Mouse (Mus musculus): ENCODE results near the gene Bpifb5. TPM values are rescaled to one million over a fixed set of nuclear protein-coding genes. Genes with fewer than 3 reads are reported as not detected.
"Not testable (repeated sequence)": the region's sequence is repeated elsewhere in the genome, so short reads cannot be mapped to it uniquely, and the experiment has no call there.

Gene Bpifb5
- total RNA-seq, 2 experiments from 2014 or later = 0.23 TPM

DNA sequence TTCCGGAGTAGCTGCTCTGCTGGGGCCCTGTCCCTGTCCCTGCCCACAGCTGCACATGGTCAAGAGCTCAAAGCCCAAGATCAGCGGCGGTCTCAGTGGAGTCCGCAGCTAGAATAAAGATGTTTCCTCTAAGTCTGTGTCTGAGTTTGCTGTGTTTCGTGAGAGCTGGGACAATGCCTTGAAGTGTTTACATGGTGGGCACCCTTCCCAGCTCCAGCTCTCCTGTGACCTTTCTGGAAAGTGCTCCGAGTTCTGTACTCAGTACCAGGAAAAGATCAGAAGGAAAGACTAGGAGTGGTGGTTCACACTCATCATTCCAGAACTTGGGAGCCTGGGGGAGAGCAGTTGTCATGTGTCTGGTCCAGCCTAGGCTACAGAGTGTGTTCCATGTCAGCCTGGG, 17.2 kb downstream of the Bpifb5 start:
- DNase-seq = no peak

GRCm38 (mm10) chr2:154242726-154243125, 19.2 kb downstream of the Bpifb5 start:
- DNase-seq = not testable (repeated sequence)

GRCm38 (mm10) chr2:154243356-154244036, 20.0 kb downstream of the Bpifb5 start:
- DNase-seq = no peak

- no peak for DNase-seq
Observed at GRCm38 (mm10) chr2:154245322-154245721, 21.8 kb downstream of the Bpifb5 start.

DNA sequence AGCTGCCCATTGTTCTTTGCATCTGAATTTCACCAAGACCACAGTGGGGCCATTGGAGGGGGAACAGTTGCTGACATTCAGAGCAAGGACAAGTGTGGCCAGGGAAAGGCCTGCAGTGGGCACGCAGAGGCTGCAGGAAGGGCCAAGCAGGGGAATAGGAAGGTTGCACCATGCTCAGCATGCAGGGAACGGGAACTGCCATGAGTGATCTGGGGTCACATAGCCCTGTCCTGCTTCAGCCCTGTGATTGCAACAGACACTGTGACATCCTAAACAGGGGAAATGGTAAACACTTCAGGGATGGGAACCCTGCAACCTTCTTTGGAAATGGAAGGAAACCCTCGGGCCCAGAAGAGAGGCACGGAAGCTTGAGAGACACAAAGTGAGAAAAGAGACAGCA, 31.7 kb downstream of the Bpifb5 start:
- not testable (repeated sequence) for DNase-seq

DNA sequence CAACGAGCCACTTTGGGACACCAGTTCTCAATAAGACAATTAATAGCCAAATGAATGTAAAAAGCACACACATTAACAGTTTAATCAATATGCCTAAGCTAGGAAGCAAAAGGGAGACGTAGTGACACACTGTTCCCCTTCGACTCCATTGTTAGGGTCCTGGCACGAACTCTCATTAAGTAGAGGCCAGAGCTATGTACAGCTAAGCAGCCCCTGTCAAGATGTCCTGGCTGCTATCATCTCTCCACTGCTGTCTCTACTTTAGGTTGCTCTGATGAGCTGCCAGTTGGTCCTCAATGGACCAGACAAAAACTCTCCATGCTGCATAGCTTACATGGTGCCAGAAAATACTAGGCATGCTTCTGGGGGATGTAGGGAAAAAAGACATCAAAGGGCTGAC, 32.2 kb downstream of the Bpifb5 start:
- DNase-seq = no peak

DNA sequence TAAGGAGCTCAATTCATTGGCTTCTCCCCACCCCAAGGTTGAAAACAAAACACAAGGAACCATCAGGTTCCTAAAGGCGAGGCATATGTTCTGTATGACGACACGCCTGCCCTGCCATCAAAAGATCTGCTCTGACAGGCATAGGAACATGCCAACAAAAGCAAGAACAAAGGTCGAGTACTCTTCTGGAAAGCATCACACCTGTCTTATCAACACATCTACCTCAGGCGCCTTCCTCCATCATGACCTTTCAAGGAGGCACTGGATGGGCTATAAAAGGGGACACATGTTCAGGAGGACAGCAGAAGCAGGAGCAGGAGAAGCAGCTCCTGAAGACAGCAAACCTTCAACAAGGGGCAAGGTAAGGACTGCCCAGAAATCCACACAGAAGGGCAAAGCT, 34.0 kb downstream of the Bpifb5 start, which contains the start of gene Bpifb9a:
Bpifb9a (plus strand) TSS at position 301 of the 400 bp plus-strand sequence.
- not testable (repeated sequence) for DNase-seq

- not testable (repeated sequence) for DNase-seq
Observed at GRCm38 (mm10) chr2:154264397-154264796, 40.9 kb downstream of the Bpifb5 start.

Other genes starting within 250 kb of the Bpifb5 start
- gene Bpifa6, start 248.8 kb upstream of the Bpifb5 start, total RNA-seq (2021) = not detected
- under 1 TPM; 0.33 to 0.49 TPM for gene Bpifa2, start 215.5 kb upstream of the Bpifb5 start, total RNA-seq (2021)
- gene Bpifa3, start 93.4 kb upstream of the Bpifb5 start, total RNA-seq (2021) = not detected
- gene Bpifa1, start 80.9 kb upstream of the Bpifb5 start, total RNA-seq (2021) = not detected
- gene Bpifa5, start 61.1 kb upstream of the Bpifb5 start, total RNA-seq (2021) = not detected
- gene Bpifb1, start 32.9 kb upstream of the Bpifb5 start, total RNA-seq (2021) = not detected
- gene Bpifb9a, start 34.1 kb downstream of the Bpifb5 start, total RNA-seq (2021) = not detected
- gene Bpifb9b, start 83.5 kb downstream of the Bpifb5 start, total RNA-seq (2021) = not detected
- 10 to 100 TPM; 11.0 to 13.9 TPM for gene Cdk5rap1, start 149.3 kb downstream of the Bpifb5 start, total RNA-seq (2021)
- 10 to 100 TPM; 22.1 to 26.5 TPM for gene Snta1, start 184.4 kb downstream of the Bpifb5 start, total RNA-seq (2021)
- gene Cbfa2t2, start 212.7 kb downstream of the Bpifb5 start, total RNA-seq (2021) = 10 to 100 TPM; 30.7 to 40.9 TPM

All from adrenal gland, postnatal 36 days (tissue).